Mouse (Mus musculus): ENCODE data around the gene Gtf2i.
A peak's percentile ranks its signal among the peaks of the same experiment; 100 is the strongest.
"Not testable (repeated sequence)": the region's sequence is repeated elsewhere in the genome, so short reads cannot be mapped to it uniquely, and the experiment has no call there.

Gene Gtf2i

GRCm38 (mm10) chr5:134314688-134315622 is at the start of gene Gtf2i:
Gene Gtf2i (minus strand): TSS chr5:134314760.
- peak; percentile 98 for DNase-seq

- DNase-seq = no peak
Measured at GRCm38 (mm10) chr5:134359101-134359500, 44.5 kb upstream of the Gtf2i start.

DNA sequence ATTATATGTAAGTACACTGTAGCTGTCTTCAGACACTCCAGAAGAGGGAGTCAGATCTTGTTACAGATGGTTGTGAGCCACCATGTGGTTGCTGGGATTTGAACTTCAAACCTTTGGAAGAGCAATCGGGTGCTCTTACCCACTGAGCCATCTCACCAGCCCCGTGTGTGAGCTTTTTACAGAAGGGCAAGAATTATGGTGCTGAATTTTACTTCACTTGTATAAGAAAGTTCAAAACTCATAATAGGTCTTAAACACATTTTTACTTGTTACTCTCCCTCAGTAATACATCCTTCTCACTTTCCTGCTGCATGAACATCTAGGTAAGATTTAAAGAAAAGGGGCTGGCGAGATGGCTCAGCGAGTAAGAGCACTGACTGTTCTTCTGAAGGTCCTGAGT is 40.8 kb upstream of the Gtf2i start:
- DNase-seq = not testable (repeated sequence)

DNA sequence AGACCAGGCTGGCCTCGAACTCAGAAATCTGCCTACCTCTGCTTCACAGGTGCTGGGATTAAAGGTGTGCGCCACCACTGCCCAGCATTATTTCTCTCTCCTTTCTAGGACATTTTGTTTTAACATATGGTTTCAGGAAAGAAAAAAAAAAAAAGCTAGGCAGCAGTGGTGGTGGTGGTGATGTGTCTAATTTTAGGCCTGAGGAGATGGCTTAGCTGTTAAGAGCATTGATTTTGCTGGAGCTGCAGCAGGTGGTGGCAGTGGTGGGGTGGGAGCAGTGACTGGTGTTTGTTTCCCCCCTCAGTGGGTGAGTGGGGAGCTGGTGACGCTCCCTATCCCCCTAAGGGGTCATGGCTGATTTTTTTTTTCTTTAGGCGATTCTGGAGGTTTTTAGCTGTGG is 38.6 kb upstream of the Gtf2i start:
- no peak for DNase-seq

DNA sequence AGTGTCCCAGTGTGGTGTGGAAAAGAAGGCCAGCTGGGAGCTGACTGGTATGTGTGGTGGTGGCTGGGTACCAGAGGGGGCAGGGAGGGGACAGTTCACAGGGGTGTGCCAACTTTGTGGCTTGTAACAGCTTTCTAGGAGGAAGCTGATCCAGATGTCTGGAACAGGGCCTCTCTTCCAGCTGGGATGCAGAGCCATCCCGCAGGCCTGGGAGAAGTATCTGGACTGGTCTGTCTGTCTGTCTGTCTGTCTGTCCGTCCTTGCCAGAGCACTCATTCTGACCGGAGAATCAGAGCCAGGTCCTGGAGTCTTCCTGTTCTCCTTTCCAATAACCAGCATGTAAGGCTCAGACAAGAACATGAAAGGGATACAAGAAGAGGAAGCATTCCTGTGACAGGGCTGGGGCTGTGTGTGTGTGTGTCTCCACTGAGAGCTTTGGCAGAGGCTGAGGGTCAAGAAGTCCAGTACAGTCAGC is 38.0 kb upstream of the Gtf2i start:
- DNase-seq = peak; percentile 73

DNA sequence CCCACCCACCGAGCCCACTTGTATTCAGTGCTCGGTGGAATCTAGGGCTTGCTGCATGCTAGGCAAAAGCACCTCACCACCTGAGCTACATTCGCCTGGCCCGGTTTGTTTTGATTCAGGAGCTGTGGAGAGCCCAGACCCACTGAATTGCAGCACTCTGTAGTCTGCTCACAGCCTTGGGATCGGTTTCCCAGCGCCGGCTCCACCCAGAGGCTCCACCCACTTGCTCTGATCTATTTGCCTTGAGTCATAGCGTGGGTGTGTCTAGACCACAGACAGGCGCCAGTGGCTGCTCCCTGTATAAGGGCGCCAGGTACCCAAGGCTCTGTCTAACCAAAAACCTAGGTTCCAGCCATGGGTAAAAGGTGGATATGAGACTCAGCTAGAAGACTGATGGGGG is 36.1 kb upstream of the Gtf2i start:
- peak; percentile 82 for DNase-seq

DNA sequence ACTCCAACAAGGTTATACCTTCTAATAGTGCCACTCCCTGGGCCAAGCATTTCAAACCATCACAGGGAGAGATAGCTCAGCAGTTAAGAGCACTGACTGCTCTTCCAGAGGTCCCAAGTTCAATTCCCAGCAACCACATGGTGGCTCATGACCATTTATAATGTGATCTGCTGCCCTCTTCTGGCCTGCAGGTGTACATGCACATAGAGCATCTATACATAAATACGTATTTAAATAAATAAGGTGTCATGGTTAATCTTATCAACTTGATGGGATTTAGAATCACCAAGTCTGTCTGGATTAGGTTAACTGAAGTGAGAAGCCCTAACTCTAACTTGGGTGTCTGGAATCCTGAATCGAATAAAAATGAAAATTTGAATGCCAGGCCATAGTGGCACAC is 32.5 kb upstream of the Gtf2i start:
- DNase-seq = no peak

DNA sequence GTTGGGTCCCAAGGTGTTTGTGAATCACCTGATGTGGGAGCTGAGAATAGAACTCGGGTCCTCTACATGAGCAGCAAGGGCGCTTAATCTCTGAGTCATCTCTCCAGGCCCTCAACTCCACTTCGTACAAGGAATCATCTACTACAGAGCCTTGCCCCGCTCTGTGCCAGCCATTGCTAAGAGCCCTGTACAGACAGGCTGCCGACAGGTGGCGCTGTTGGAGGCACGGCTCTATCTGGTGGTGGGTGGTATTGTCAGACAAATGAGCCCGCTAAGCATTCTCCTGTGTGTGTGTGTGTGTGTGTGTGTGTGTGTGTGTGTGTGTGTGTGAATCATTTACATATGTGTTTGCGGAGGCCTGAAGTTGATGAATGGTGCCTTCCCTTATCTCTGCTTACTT is 30.9 kb upstream of the Gtf2i start:
- DNase-seq = peak; percentile 49

DNA sequence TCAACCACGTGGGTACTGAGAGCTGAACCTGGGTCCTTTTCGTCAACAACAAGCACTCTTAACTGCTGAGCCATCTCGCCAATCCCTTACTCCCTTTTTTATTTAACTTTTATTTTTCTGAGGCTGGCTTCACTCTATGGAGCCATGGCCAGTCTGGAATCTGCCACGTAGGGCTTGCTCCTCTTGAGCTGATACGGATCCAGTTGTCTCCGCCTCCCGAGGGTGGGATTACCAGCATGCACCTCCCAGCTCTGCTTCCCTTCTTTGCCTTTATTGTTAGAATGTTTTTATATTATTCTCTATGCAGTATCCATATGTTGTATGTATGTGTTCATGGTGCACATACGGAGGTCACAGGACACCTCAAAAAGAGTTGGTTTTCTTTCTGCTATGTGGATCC is 29.5 kb upstream of the Gtf2i start:
- DNase-seq = no peak

DNA sequence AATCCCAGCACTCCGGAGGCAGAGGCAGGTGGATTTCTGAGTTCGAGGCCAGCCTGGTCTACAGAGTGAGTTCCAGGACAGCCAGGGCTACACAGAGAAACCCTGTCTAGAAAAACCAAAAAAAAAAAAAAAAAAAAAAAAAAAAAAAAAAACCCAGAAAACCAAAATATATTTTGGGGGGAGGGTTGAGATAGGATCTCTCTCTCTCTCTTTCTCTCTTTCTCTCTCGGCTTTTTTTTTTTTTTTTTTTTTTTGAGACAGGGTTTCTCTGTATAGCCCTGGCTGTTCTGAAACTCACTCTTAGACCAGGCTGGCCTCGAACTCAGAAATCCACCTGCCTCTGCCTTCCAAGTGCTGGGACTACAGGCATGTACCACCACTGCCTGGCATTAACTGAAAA is 29.0 kb upstream of the Gtf2i start:
- not testable (repeated sequence) for DNase-seq

- DNase-seq = peak; percentile 45
Measured at GRCm38 (mm10) chr5:134342503-134343205, 28.1 kb upstream of the Gtf2i start.

GRCm38 (mm10) chr5:134341721-134342120 is 27.2 kb upstream of the Gtf2i start:
- DNase-seq = no peak

- DNase-seq = peak; percentile 59
Measured at GRCm38 (mm10) chr5:134341321-134341720, 26.8 kb upstream of the Gtf2i start.

- peak; percentile 35 for DNase-seq
Measured at GRCm38 (mm10) chr5:134340101-134340522, 25.6 kb upstream of the Gtf2i start.

DNA sequence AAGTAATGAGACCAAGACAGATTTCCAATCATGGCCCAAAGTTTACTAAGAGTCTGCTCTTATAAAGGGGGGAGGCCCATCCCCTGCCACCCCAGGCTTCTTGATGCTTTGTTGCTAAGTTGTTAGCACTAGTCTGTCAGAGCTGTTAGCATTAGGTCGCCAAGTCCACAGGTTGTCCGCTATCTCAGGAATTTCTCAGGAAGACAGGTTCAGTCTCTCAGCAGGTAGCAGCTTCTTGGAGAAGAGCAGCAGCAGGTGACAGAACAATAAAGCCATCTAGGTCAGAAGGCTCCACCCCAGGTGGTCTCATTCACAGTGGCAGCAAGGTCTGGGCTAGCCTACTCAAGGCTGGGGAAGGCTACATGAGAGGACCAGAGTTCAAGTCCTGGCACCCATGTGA is 22.5 kb upstream of the Gtf2i start:
- not testable (repeated sequence) for DNase-seq

- peak; percentile 41 for DNase-seq
Measured at GRCm38 (mm10) chr5:134332743-134333142, 18.2 kb upstream of the Gtf2i start.

GRCm38 (mm10) chr5:134330082-134330481 is 15.5 kb upstream of the Gtf2i start:
- DNase-seq = no peak

DNA sequence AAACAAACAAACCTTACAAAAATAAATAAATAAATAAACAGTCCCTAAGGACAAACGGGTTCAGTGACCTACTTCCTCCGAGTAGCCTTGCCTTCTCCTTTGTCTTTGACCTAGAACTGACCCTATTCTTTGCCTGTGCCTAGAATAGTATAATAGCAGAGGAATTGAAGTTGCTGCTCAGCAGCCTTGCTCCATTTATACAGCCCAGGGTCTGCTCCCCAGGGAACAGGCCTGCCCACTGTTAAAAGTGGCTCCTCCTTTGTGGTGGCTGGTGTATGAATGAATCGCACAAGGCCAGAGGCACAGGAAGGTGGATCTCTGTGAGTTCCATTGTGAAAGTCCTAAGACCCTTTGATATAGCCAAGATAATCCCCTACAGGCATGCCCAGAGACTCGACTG is 14.8 kb upstream of the Gtf2i start:
- DNase-seq = no peak

GRCm38 (mm10) chr5:134328482-134329001 is 14.0 kb upstream of the Gtf2i start:
- no peak for DNase-seq

DNA sequence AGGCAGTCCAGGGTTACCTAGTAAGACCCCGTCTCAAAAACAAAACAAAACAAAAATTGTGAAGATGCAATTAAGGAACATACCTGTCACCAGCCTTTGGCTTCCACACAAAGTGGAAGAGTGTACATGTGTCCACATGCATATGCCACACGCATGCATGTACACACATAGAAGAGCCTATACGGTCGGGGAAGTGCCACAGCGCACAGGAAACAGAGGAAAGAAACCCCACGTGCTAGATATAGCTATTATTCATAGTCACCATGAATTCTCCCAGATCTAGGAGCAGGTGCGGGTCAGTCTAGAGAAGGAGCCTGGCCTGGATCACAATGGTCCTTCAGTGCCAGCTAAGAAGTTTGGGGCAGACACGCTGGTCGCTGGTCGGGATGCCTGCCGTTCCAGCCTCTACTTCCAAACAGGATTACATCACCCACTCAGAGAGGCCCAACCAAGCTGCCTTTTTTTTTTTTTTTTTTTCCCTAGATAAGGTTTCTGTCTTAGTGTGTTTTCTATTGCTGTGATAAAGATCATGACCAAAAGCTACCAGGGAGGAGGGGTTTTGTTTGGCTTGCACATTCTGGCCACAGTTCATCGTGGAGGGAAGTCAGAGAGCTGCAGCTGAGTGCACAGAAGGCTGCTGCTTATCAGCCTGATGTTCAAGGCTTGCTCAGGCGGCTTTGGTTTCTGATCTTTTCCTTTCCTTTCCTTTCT is 11.5 kb upstream of the Gtf2i start:
- no peak for DNase-seq

DNA sequence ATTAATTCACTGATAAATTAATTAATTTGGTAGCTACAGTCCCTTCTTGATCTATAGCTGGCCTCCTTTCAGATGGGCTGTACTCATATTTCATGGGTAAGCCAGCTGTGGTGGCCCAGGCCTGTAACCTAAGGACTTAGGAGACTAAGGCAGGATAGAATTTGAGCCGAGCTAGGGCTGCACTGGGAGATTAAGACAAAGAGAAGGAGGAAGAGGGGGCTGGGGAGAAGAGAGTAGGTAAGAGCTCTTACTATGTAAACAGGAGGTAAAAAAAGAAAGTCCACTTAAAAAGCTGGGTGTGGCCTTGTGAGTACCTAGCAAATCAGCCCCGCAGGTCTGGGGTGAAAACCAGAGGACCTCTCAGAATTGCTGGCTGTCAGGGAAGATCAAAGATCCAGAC is 9.3 kb upstream of the Gtf2i start:
- no peak for DNase-seq

GRCm38 (mm10) chr5:134323311-134323710 is 8.8 kb upstream of the Gtf2i start:
- DNase-seq = no peak

GRCm38 (mm10) chr5:134322355-134322754 is 7.8 kb upstream of the Gtf2i start:
- no peak for DNase-seq
